Mouse (Mus musculus) heart, embryonic 12.5 days (tissue): ENCODE measurements around the gene Pcyox1. TPM values are rescaled to one million over a fixed set of nuclear protein-coding genes. Genes with fewer than 3 reads are reported as not detected.
A peak's percentile ranks its signal among the peaks of the same experiment; 100 is the strongest.
"Not testable (repeated sequence)": the region's sequence is repeated elsewhere in the genome, so short reads cannot be mapped to it uniquely, and the experiment has no call there.

Experiments used
- ATAC-seq: fragments of 200-750 bp; cut with Nextera tagmentation; 2 replicates; pipeline ENCODE4 v1.8.0; 2017; ENCODE audit warnings: moderate TSS enrichment, moderate library complexity; ENCODE audit not compliant: insufficient number of reproducible peaks, low FRiP score
- H3K27ac ChIP-seq: fragments of 300-500 bp; sonication (generic); 2 replicates; pipeline ENCODE4 v1.5.1; 2016; ENCODE audit warnings: mild to moderate bottlenecking, moderate library complexity; ENCODE audit not compliant: poor library complexity, severe bottlenecking
- H3K27me3 ChIP-seq: fragments of 300-500 bp; sonication (generic); replicated peaks from 2 replicates; pipeline ENCODE4 v1.6.1; 2016; ENCODE audit warnings: mild to moderate bottlenecking, moderate library complexity
- H3K36me3 ChIP-seq: fragments of 300-500 bp; sonication (generic); 2 replicates; pipeline ENCODE4 v1.6.1; 2016; ENCODE audit warnings: mild to moderate bottlenecking, moderate library complexity
- H3K4me1 ChIP-seq: fragments of 300-500 bp; sonication (generic); replicated peaks from 2 replicates; pipeline ENCODE4 v1.6.1; 2016; ENCODE audit warnings: mild to moderate bottlenecking
- H3K4me2 ChIP-seq: fragments of 300-500 bp; sonication (generic); 2 replicates; pipeline ENCODE4 v1.6.1; 2016; ENCODE audit warnings: mild to moderate bottlenecking, moderate library complexity
- H3K4me3 ChIP-seq: fragments of 300-500 bp; sonication (generic); 2 replicates; pipeline ENCODE4 v1.5.1; 2016; ENCODE audit warnings: mild to moderate bottlenecking
- H3K9ac ChIP-seq: fragments of 300-500 bp; sonication (generic); 2 replicates; pipeline ENCODE4 v1.6.1; 2016; ENCODE audit warnings: mild to moderate bottlenecking, moderate library complexity
- H3K9me3 ChIP-seq: fragments of 300-500 bp; sonication (generic); replicated peaks from 2 replicates; pipeline ENCODE4 v1.6.1; 2016; ENCODE audit warnings: mild to moderate bottlenecking, moderate library complexity
- WGBS: fragments of 180-500 bp; shearing (Covaris S2); methylation state at CpG from one replicate; pipeline ENCODE4 v1.1.7; 2016; 5-methylcytosine and 5-hydroxymethylcytosine counted together
- polyA plus RNA-seq: library from polyadenylated mRNA; unstranded; fragments of >200 nt; fragmentation: Nextera tagmentation; extraction: Ambion mirVana; gene quantifications from 2 replicates; pipeline ENCODE4 v1.2.1, GENCODE M21; 2016

Pcyox1 gene
- polyA plus RNA-seq, 1 experiment from 2014 or later: 59.4 TPM

DNA sequence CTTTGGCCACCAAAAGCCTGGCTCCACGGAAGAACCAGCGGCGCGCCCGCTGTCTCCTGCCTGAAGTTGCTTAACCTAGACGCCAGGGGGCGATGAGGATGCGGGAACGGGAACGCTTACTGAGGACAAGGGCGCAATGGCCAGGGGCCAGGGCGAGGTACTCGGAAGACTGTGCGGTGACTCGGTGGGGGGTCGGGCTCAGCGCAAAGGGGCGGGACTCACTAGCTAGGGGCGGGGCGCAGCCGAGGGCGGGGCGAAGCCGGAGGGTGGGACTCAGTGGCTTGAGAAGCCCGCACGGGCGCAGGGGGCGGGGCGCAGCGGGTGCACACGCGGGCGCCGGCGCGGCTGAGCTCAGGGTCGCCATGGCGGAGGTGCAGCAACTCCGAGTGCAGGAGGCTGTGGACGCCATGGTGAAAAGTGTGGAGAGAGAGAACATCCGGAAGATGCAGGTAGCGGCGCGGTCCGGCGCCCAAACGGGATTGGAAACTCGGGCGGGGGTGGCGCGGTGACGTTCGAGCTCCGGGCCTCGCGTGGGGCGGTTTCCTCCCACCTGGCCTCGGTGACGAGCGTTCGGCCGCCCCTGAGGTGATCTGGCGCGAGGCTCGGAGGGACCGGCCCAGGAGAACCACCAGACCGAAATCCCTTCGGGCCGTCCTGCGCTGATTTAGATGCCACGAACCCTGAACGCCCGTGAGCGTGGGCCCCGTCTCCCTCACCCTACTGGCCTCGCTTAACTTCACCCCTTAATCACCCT is 31.4 kb downstream of the Pcyox1 start, which contains the start of gene Fam136a:
Gene Fam136a, plus strand, starts transcription at position 276 of the 754 bp plus-strand sequence.
- peak within 1 kb of the TSS; percentile 99 for H3K4me2 ChIP-seq
- H3K4me3 ChIP-seq: peak within 1 kb of the TSS; percentile 75
- peaks cover 21% of the 10 kb centered on the region for H3K36me3 ChIP-seq
- H3K27ac ChIP-seq: peak within 1 kb of the TSS; percentile 77
- no peaks in the 10 kb centered on the region for H3K9me3 ChIP-seq
- H3K4me1 ChIP-seq: peaks cover 11% of the 10 kb centered on the region
- peak within 1 kb of the TSS; percentile 87 for H3K9ac ChIP-seq
- WGBS: under 1% methylated on average over 76 of the region's 76 CpGs
- ATAC-seq: peak; percentile 99
- H3K27me3 ChIP-seq: no peaks in the 10 kb centered on the region

DNA sequence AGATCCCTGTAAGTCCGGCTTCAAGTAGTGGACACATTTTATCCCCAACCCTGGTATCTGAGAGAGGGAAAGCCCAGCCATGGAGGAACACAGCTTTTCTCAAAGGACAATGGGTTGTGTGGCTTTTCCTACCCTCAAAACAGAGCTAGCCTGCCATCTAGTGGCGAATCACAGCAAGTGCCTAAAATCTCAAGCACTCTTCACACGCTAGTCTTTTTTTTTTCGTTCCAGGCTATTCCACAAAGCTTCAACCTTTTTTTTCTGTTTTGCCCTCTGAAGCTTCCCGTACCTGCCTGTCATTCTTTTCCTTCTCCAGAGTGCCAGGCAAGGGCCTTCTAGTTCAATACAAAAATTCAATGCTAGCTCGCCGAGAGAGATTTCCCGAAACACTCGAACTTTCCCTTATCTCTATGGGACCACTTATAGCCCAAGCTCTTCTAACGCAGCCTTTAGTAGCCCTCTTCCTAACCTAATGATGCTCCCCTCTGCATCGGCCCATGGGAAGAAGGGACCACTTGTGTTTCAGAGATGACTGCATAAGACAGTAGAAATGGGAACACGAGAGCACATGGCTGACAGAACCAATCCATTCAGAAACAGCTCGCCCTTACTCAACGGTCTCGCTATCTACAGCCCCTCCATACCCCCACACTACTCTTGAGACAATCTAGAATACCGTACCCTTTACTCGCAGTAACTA is 32.4 kb downstream of the Pcyox1 start:
- H3K4me2 ChIP-seq: peak overlapping the region; percentile 99
- no peaks in the 10 kb centered on the region for H3K27me3 ChIP-seq
- peaks cover 8% of the 10 kb centered on the region for H3K4me1 ChIP-seq
- H3K27ac ChIP-seq: no peak overlapping the region
- peak overlapping the region; percentile 67 for H3K9ac ChIP-seq
- ATAC-seq: no peak
- H3K4me3 ChIP-seq: peak overlapping the region; percentile 75
- H3K9me3 ChIP-seq: no peaks in the 10 kb centered on the region
- H3K36me3 ChIP-seq: peaks cover 20% of the 10 kb centered on the region
- WGBS: under 1% methylated on average over 17 of the region's 17 CpGs

DNA sequence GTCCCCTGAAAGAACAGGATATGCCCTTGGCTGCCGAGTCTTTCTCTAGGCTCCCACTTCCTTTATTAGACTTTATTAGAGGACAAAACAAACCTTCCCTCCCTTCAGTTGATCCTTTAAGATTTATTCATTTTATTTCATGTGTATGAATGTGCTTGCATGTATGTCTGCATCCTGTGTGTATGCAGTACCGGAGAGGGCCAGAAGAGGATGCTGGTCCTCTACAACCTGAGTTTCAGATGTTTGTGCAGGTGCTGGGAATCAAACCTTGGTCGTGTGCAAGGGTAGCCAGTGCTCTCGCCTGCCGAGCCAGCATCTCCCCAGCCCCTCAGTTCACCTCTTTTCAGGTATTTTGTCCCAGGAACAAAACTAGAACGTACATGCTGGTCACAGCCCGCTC is 35.6 kb downstream of the Pcyox1 start:
- H3K9me3 ChIP-seq: no peaks in the 10 kb centered on the region
- 77% methylated on average over 7 of the region's 7 CpGs for WGBS

DNA sequence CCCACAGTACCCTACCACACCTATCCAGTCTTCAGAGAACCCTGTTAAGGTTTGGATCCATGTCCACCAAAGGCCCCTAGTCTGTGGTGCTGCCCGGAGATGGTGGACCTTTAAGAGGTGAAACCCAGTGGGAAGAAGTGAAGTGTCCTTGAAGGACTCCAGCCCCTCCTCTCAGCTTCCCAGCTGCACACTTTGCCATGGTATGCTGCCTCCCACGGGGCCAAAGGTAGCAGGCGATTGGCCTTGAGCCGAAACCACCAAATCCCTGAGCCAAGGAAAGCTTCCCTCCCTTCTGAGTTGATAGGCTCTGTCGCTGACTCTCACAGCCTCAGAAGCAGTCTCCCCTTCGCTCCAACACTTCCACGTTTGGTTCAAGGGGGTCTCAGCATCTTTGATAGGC is 36.3 kb downstream of the Pcyox1 start:
- Histone ChIP-seq H3K27ac (no peak overlapping the region), H3K4me1 (no peaks in the 10 kb centered on the region), H3K36me3 (no peaks in the 10 kb centered on the region), H3K4me3 (no peak overlapping the region), H3K4me2 (no peak overlapping the region), H3K9ac (no peak overlapping the region), H3K9me3 (no peaks in the 10 kb centered on the region), H3K27me3 (no peaks in the 10 kb centered on the region)
- ATAC-seq: no peak
- 63% methylated on average over 7 of the region's 7 CpGs for WGBS

More for the DNA sequence above, 35.6 kb downstream of the Pcyox1 start:
- no peak overlapping the region for H3K4me3 ChIP-seq
- H3K4me1 ChIP-seq: peaks cover 4% of the 10 kb centered on the region
- H3K4me2 ChIP-seq: no peak overlapping the region
- no peak overlapping the region for H3K9ac ChIP-seq
- no peak overlapping the region for H3K27ac ChIP-seq
- H3K27me3 ChIP-seq: no peaks in the 10 kb centered on the region
- no peaks in the 10 kb centered on the region for H3K36me3 ChIP-seq
- no peak for ATAC-seq

DNA sequence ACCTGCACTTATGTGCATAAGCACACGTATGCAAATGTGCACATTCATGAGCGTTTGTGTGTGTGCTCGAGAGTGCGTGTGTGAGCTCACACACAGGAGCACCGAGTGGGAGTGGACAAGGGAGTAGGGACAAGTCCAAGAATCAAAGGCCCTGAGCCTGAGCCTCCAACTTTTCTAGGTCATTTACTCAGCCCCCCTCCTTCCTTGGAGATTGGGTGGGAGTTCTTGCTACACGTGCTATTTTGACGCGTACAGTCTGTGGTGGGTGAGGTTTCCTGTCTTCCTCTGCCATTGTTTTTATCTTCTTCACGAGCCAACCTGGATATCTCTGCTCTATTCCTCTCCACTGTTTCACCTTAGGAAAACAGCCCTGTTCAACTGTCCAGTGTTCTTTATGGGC is 40.0 kb downstream of the Pcyox1 start:
- Histone ChIP-seq H3K4me2 (no peak overlapping the region), H3K36me3 (no peaks in the 10 kb centered on the region), H3K9ac (no peak overlapping the region), H3K27me3 (no peaks in the 10 kb centered on the region), H3K27ac (no peak overlapping the region), H3K4me1 (no peaks in the 10 kb centered on the region), H3K9me3 (no peaks in the 10 kb centered on the region), H3K4me3 (no peak overlapping the region)
- WGBS: 64% methylated on average over 9 of the region's 9 CpGs
- no peak for ATAC-seq

DNA sequence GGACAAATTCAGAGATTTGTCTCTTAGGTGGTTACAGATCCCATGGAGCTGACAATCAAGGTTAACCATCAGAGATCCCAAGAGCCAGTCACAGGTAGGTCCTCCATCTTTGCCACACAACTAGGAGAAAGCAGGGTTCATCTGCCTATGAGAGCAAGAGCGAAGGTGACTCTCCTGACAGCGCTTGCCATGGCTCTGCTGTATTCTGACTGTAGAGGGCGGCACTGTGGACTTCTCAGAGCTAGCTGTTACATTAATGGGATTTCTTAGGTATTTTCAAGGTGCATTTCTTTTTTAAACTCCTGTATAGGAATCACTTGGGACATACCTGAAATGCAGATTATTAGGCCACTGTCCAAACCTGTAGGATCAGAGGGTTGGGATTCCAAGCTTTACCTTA is 42.0 kb downstream of the Pcyox1 start:
- Histone ChIP-seq H3K27me3 (no peaks in the 10 kb centered on the region), H3K9me3 (no peaks in the 10 kb centered on the region), H3K9ac (no peak overlapping the region), H3K4me1 (no peaks in the 10 kb centered on the region), H3K27ac (no peak overlapping the region), H3K4me3 (no peak overlapping the region), H3K4me2 (no peak overlapping the region), H3K36me3 (no peaks in the 10 kb centered on the region)
- 55% methylated on average over 3 of the region's 3 CpGs for WGBS
- ATAC-seq: no peak

DNA sequence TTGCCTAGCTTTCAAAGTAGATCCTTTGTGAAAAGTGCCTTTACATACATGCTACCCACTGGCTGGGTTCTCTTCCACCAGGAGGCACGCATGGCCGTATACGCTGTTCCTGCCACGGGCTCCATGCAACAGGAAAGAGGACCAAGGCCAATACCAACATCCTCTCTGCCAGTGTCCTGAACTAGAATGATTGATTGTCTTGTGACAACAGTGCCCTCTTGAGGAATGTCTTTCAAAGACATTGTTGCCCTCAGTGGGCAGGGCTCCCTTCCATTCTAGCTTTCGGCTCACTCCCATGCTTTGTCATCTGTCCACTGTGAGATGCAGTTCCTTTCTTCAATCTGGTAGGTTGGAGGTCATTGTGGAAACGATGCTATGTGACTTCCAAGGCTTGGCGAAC is 47.7 kb downstream of the Pcyox1 start:
- H3K9me3 ChIP-seq: no peaks in the 10 kb centered on the region
- peaks cover 10% of the 10 kb centered on the region; the same call in 1 of the 2 replicates for H3K4me1 ChIP-seq
- WGBS: 47% methylated on average over 7 of the region's 7 CpGs
- H3K27ac ChIP-seq: no peak overlapping the region
- no peak for ATAC-seq
- no peak overlapping the region for H3K9ac ChIP-seq
- no peaks in the 10 kb centered on the region for H3K36me3 ChIP-seq
- H3K27me3 ChIP-seq: no peaks in the 10 kb centered on the region
- no peak overlapping the region for H3K4me2 ChIP-seq
- H3K4me3 ChIP-seq: no peak overlapping the region

DNA sequence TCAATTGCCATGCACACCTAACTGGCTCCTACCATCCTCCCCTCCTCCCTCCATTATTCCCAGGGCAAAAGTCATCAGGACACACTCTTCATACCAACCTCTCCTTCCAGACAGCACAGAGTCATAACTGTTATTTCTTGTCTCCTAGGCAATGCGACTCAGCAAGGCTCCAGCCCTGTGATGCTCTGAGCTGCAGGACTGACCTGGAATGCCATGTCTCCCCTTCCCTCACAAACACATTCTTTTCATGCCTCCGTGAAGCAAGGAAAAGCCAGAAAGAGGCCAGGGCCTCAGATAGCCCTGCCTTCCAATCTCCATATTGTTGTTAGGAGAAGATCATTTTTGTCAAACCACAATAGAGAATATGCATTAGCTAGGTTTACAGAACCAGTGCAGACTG is 50.9 kb downstream of the Pcyox1 start:
- Histone ChIP-seq H3K9ac (no peak overlapping the region), H3K27ac (no peak overlapping the region), H3K4me1 (peaks cover 17% of the 10 kb centered on the region), H3K4me2 (no peak overlapping the region), H3K36me3 (no peaks in the 10 kb centered on the region), H3K27me3 (no peaks in the 10 kb centered on the region), H3K4me3 (no peak overlapping the region), H3K9me3 (no peaks in the 10 kb centered on the region)
- 25% methylated on average over 2 of the region's 2 CpGs for WGBS
- ATAC-seq: no peak

DNA sequence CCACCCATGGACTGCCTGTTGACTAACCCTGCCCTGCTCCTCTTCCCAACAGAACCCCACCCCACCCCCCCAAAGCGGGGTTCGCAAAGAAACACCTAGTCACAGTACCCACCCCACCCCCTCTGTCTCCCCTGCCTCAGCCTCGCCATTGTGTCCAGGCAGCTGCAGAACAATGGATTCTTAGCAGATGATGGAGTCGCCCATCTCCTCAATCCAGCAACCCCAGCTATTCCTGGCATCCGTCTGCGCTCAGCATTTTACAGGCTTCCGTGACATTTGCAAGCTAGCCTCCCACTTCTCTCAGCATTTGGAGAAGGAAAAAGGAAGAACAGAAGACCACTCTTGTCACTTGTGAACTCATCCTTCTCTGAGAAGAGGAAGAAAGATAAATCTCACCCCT is 53.3 kb downstream of the Pcyox1 start:
- H3K9ac ChIP-seq: no peak overlapping the region
- ATAC-seq: no peak

DNA sequence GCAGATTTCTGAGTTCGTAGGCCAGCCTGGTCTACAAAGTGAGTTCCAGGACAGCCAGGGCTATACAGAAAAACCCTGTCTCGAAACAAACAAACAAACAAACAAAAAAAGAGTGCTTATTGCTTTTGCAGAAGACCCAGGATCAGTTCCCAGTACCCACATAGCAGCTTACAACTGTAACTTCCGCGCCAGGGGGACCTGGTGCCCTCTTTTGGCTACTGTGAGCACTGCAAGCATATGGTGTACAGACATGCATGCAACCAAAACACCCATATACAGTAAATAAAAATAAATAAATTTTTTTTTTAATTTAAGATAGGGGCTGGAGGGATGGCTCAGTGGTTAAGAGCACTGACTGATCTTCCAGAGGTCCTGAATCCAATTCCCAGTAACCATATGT is 60.6 kb downstream of the Pcyox1 start:
- ATAC-seq, H3K36me3 ChIP-seq, H3K4me3 ChIP-seq, H3K27me3 ChIP-seq, H3K9me3 ChIP-seq, H3K27ac ChIP-seq, H3K4me1 ChIP-seq, H3K4me2 ChIP-seq, H3K9ac ChIP-seq: not testable (repeated sequence)
- 74% methylated on average over 4 of the region's 4 CpGs for WGBS

More for the DNA sequence above, 53.3 kb downstream of the Pcyox1 start:
- Histone ChIP-seq H3K36me3 (no peaks in the 10 kb centered on the region), H3K27me3 (no peaks in the 10 kb centered on the region), H3K4me2 (peak overlapping the region; percentile 54), H3K4me3 (0 out of 2 replicates have a peak overlapping the region, but pooled peaks have one; percentile 4), H3K27ac (no peak overlapping the region), H3K4me1 (peaks cover 17% of the 10 kb centered on the region), H3K9me3 (no peaks in the 10 kb centered on the region)
- 9% methylated on average over 7 of the region's 7 CpGs for WGBS
